Mouse (Mus musculus): ENCODE measurements around the gene Anxa9.

GRCm38 (mm10) chr3:95285390-95285789 lies 21.6 kb downstream of the Anxa9 start:
- TF ChIP-seq NELFE (IDR thresholded peaks at IDR 0.05; ENCODE audit: low read depth, low read length) (no peak), CTCF (conservative IDR thresholded peaks at IDR 0.05 in 1 of 2, IDR thresholded peaks at IDR 0.05 in 1 of 2; ENCODE audit: low read depth in 2 of 2, low read length in 2 of 2) (no peak), USF2 (conservative IDR thresholded peaks at IDR 0.05; ENCODE audit: low read depth, low read length) (no peak), ZC3H11A (IDR thresholded peaks at IDR 0.05; ENCODE audit: low read depth, low read length) (no peak), POLR2AphosphoS2 (IDR thresholded peaks at IDR 0.05; ENCODE audit: low read depth, low read length) (no peak), BHLHE40 (IDR thresholded peaks at IDR 0.05; ENCODE audit: low read depth, low read length) (no peak), USF1 (IDR thresholded peaks at IDR 0.05; ENCODE audit: low read depth, low read length) (no peak), CHD1 (IDR thresholded peaks at IDR 0.05; ENCODE audit: low read depth, low read length) (no peak), POLR2A (IDR thresholded peaks at IDR 0.05; ENCODE audit: low read depth, low read length) (no peak)

Data from CH12.LX (cell line).